ENCODE assay signal across 16 mouse cellular contexts in genomic region chr11:33781561-33781971, GRCm38 (mm10).
A peak's percentile ranks its signal among the peaks of the same experiment; 100 is the strongest.
DNase-seq lines count a peak whose midpoint lies in the region; ATAC-seq and TF ChIP-seq lines count a peak whose summit lies in the region.
"Had no signal": no experiment of that assay in that cellular context is flagged by ENCODE, and none has a peak within 500 bp of the region (broad histone marks: within the 10 kb centered on the region; RNA-seq: fewer than 3 reads in every experiment).

No protein-coding gene starts in this region.

- no peak for ATAC-seq in hindbrain, embryonic 13.5 days (ENCODE audit: low FRiP score)
- no peak for ATAC-seq in hindbrain, embryonic 11.5 days (ENCODE audit: low FRiP score)
- ATAC-seq in forebrain, embryonic 15.5 days (replicated peaks) = peak; percentile 58
- ATAC-seq in midbrain, postnatal 0 days (ENCODE audit: low FRiP score) = no peak
- ATAC-seq in megakaryocyte, adult 5-6 weeks (ENCODE audit: poor library complexity, severe bottlenecking) = no peak
- ATAC-seq: lung, postnatal 0 days had no signal

- H3K27me3 ChIP-seq in hindbrain, embryonic 13.5 days = no peaks in the 10 kb centered on the region
- no peaks in the 10 kb centered on the region for H3K27me3 ChIP-seq in hindbrain, embryonic 11.5 days (ENCODE audit: control insufficient read depth, insufficient read depth, low read length)
- no peaks in the 10 kb centered on the region for H3K27me3 ChIP-seq in forebrain, embryonic 15.5 days
- H3K27me3 ChIP-seq in midbrain, postnatal 0 days (ENCODE audit: insufficient read depth, low read length) = no peaks in the 10 kb centered on the region
- H3K27me3 ChIP-seq: liver, embryonic 13.5 days; neural tube, embryonic 12.5 days had no signal

- no peaks in the 10 kb centered on the region for H3K9me3 ChIP-seq in hindbrain, embryonic 13.5 days
- H3K9me3 ChIP-seq in hindbrain, embryonic 11.5 days (ENCODE audit: control insufficient read depth, low read length) = no peaks in the 10 kb centered on the region
- H3K9me3 ChIP-seq in forebrain, embryonic 15.5 days = no peaks in the 10 kb centered on the region
- no peaks in the 10 kb centered on the region for H3K9me3 ChIP-seq in midbrain, postnatal 0 days (ENCODE audit: low read length)
- H3K9me3 ChIP-seq: embryonic facial prominence, embryonic 13.5 days; liver, embryonic 13.5 days; neural tube, embryonic 12.5 days had no signal

- peak overlapping the region; percentile 6; the same call in 1 of the 2 replicates for H3K4me2 ChIP-seq in hindbrain, embryonic 13.5 days
- H3K4me2 ChIP-seq in hindbrain, embryonic 11.5 days (replicated peaks; ENCODE audit: low read depth, low read length) = no peak overlapping the region
- peak overlapping the region; percentile 25 for H3K4me2 ChIP-seq in forebrain, embryonic 15.5 days (replicated peaks)
- H3K4me2 ChIP-seq in midbrain, postnatal 0 days (ENCODE audit: low read depth, low read length, poor library complexity, severe bottlenecking) = no peak overlapping the region
- H3K4me2 ChIP-seq: embryonic facial prominence, embryonic 13.5 days; liver, embryonic 13.5 days; neural tube, embryonic 12.5 days had no signal

- peaks cover 62% of the 10 kb centered on the region for H3K4me1 ChIP-seq in hindbrain, embryonic 13.5 days (replicated peaks)
- H3K4me1 ChIP-seq in hindbrain, embryonic 11.5 days (replicated peaks; ENCODE audit: control insufficient read depth, insufficient read depth, low read length) = peaks cover 4% of the 10 kb centered on the region; the same call in 1 of the 2 replicates
- H3K4me1 ChIP-seq in forebrain, embryonic 15.5 days = peaks cover 48% of the 10 kb centered on the region
- peaks cover 3% of the 10 kb centered on the region; the same call in 1 of the 2 replicates for H3K4me1 ChIP-seq in midbrain, postnatal 0 days (ENCODE audit: insufficient read depth, low read length)
- H3K4me1 ChIP-seq: liver, embryonic 13.5 days had no signal

- no peak overlapping the region for H3K9ac ChIP-seq in hindbrain, embryonic 13.5 days
- no peak overlapping the region for H3K9ac ChIP-seq in hindbrain, embryonic 11.5 days (ENCODE audit: low read depth, low read length)
- H3K9ac ChIP-seq in forebrain, embryonic 15.5 days (replicated peaks) = no peak overlapping the region
- no peak overlapping the region for H3K9ac ChIP-seq in midbrain, postnatal 0 days (replicated peaks; ENCODE audit: low read length, poor library complexity, severe bottlenecking)
- H3K9ac ChIP-seq: embryonic facial prominence, embryonic 13.5 days; liver, embryonic 13.5 days; neural tube, embryonic 12.5 days had no signal

- DNase-seq in hindbrain, embryonic 11.5 days (ENCODE audit: low spot score) = no peak
- DNase-seq in cerebellum, adult 18-20 months = peak; percentile 73 to 81
- peak; percentile 67 for DNase-seq in midbrain, postnatal 0 days (ENCODE audit: low spot score)
- DNase-seq in spleen, adult 12 weeks (ENCODE audit: low spot score) = no peak
- no peak for DNase-seq in adrenal gland, postnatal 36 days
- DNase-seq: adrenal gland, adult 8-10 months; layer of hippocampus, adult 9-11 months; liver, embryonic 13.5 days; thymus, adult 18-20 months had no signal

- no peak for TF ChIP-seq CTCF in midbrain, postnatal 0 days (IDR thresholded peaks at IDR 0.05)

- H3K4me3 ChIP-seq in hindbrain, embryonic 13.5 days = no peak overlapping the region
- H3K4me3 ChIP-seq in hindbrain, embryonic 11.5 days (ENCODE audit: low read depth, low read length) = no peak overlapping the region
- H3K4me3 ChIP-seq in forebrain, embryonic 15.5 days = no peak overlapping the region
- no peak overlapping the region for H3K4me3 ChIP-seq in midbrain, postnatal 0 days (ENCODE audit: low read depth, low read length)
- H3K4me3 ChIP-seq: embryonic facial prominence, embryonic 13.5 days; liver, embryonic 13.5 days; neural tube, embryonic 12.5 days had no signal

- H3K27ac ChIP-seq in hindbrain, embryonic 13.5 days = peak overlapping the region; percentile 77
- H3K27ac ChIP-seq in hindbrain, embryonic 11.5 days (ENCODE audit: low read depth, low read length) = no peak overlapping the region
- peak overlapping the region; percentile 78 for H3K27ac ChIP-seq in forebrain, embryonic 15.5 days (replicated peaks)
- no peak overlapping the region for H3K27ac ChIP-seq in midbrain, postnatal 0 days (ENCODE audit: low read depth, low read length)
- H3K27ac ChIP-seq: embryonic facial prominence, embryonic 13.5 days; liver, embryonic 13.5 days; neural tube, embryonic 12.5 days had no signal

- 23% methylated on average over 10 of the region's 10 CpGs for WGBS in hindbrain, embryonic 13.5 days
- WGBS in hindbrain, embryonic 11.5 days = 55% methylated on average over 10 of the region's 10 CpGs
- 11% methylated on average over 10 of the region's 10 CpGs for WGBS in forebrain, embryonic 15.5 days
- 20% methylated on average over 10 of the region's 10 CpGs for WGBS in midbrain, postnatal 0 days

- H3K36me3 ChIP-seq in hindbrain, embryonic 13.5 days = no peaks in the 10 kb centered on the region
- H3K36me3 ChIP-seq in hindbrain, embryonic 11.5 days (ENCODE audit: control insufficient read depth, insufficient read depth, low read length) = no peaks in the 10 kb centered on the region
- H3K36me3 ChIP-seq in forebrain, embryonic 15.5 days = no peaks in the 10 kb centered on the region
- H3K36me3 ChIP-seq in midbrain, postnatal 0 days (ENCODE audit: insufficient read depth, low read length) = no peaks in the 10 kb centered on the region
- H3K36me3 ChIP-seq: embryonic facial prominence, embryonic 13.5 days; G1E; liver, embryonic 13.5 days; neural tube, embryonic 12.5 days had no signal

Comparison
In these comparisons a context has a peak if more than half of its experiments do, and no peak if none do; other contexts are left out.
1. H3K27ac ChIP-seq: peak in hindbrain, embryonic 13.5 days (single experiment) and forebrain, embryonic 15.5 days (single experiment); none in hindbrain, embryonic 11.5 days (single experiment) and midbrain, postnatal 0 days (single experiment).
2. H3K4me2 ChIP-seq: peak in hindbrain, embryonic 13.5 days (single experiment) and forebrain, embryonic 15.5 days (single experiment); none in hindbrain, embryonic 11.5 days (single experiment) and midbrain, postnatal 0 days (single experiment).
3. DNase-seq: peak in cerebellum, adult 18-20 months (2 of 2) and midbrain, postnatal 0 days (single experiment); none in hindbrain, embryonic 11.5 days (single experiment), spleen, adult 12 weeks (single experiment) and adrenal gland, postnatal 36 days (0 of 2).